Comparison of ENCODE assay signal across 16 mouse cellular contexts in genomic region chr10:81523142-81523541, GRCm38 (mm10). TPM values are rescaled to one million over a fixed set of nuclear protein-coding genes. Genes with fewer than 3 reads are reported as not detected.
DNase-seq lines count a peak whose midpoint lies in the region; ATAC-seq and TF ChIP-seq lines count a peak whose summit lies in the region.
"Had no signal": no experiment of that assay in that cellular context is flagged by ENCODE, and none has a peak within 500 bp of the region (broad histone marks: within the 10 kb centered on the region; RNA-seq: fewer than 3 reads in every experiment).

No protein-coding gene starts in this region.

- H3K4me2 ChIP-seq in embryonic facial prominence, embryonic 13.5 days = peak overlapping the region; percentile 39; the same call in 1 of the 2 replicates
- H3K4me2 ChIP-seq: forebrain, embryonic 13.5 days had no signal

- H3K9ac ChIP-seq in embryonic facial prominence, embryonic 13.5 days = peak overlapping the region; percentile 58; the same call in 1 of the 2 replicates
- H3K9ac ChIP-seq: forebrain, embryonic 13.5 days had no signal

- no peak for ATAC-seq in erythroblast, adult 5-6 weeks (replicated peaks; ENCODE audit: low FRiP score, poor library complexity, severe bottlenecking)
- ATAC-seq in embryonic facial prominence, embryonic 13.5 days (ENCODE audit: insufficient number of reproducible peaks, insufficient read depth, low FRiP score, low TSS enrichment, low read depth) = no peak
- ATAC-seq: forebrain, embryonic 13.5 days; hindbrain, embryonic 16.5 days; Patski had no signal

- no peaks in the 10 kb centered on the region for H3K36me3 ChIP-seq in erythroblast, embryonic 14.5 days (ENCODE audit: control insufficient read depth)
- 0 out of 2 replicates have a peak, but pooled peaks cover 3% of the 10 kb centered on the region for H3K36me3 ChIP-seq in embryonic facial prominence, embryonic 13.5 days
- no peaks in the 10 kb centered on the region for H3K36me3 ChIP-seq in small intestine, adult 2 months (ENCODE audit: control insufficient read depth, insufficient read depth, low read length)

- no peak for TF ChIP-seq CTCF in lung, adult 2 months (IDR thresholded peaks at IDR 0.05; ENCODE audit: insufficient read depth, low read length)
- TF ChIP-seq CTCF in small intestine, adult 2 months (IDR thresholded peaks at IDR 0.05; ENCODE audit: extremely low read depth, insufficient read length, insufficient replicate concordance, low read depth, low read length) = no peak

- H3K27ac ChIP-seq in embryonic facial prominence, embryonic 13.5 days = no peak overlapping the region
- H3K27ac ChIP-seq in small intestine, adult 2 months (ENCODE audit: insufficient read depth, low read depth, low read length) = no peak overlapping the region
- H3K27ac ChIP-seq: forebrain, embryonic 13.5 days had no signal

- H3K27me3 ChIP-seq in erythroblast, embryonic 14.5 days (ENCODE audit: control insufficient read depth) = no peaks in the 10 kb centered on the region; the same call in 1 of the 2 replicates
- H3K27me3 ChIP-seq in embryonic facial prominence, embryonic 13.5 days = peaks cover 16% of the 10 kb centered on the region
- H3K27me3 ChIP-seq in small intestine, adult 2 months (ENCODE audit: control insufficient read depth, insufficient read depth, low read length) = no peaks in the 10 kb centered on the region
- H3K27me3 ChIP-seq: Patski had no signal

- no peaks in the 10 kb centered on the region for H3K9me3 ChIP-seq in erythroblast, embryonic 14.5 days (ENCODE audit: control insufficient read depth, low read length)
- H3K9me3 ChIP-seq in embryonic facial prominence, embryonic 13.5 days = no peaks in the 10 kb centered on the region
- H3K9me3 ChIP-seq: forebrain, embryonic 13.5 days had no signal

- 77% methylated on average over 6 of the region's 6 CpGs for WGBS in lung, adult 2 months
- WGBS in embryonic facial prominence, embryonic 13.5 days = 80% methylated on average over 6 of the region's 6 CpGs
- WGBS in small intestine, adult 2 months = 84% methylated on average over 6 of the region's 6 CpGs

- H3K4me1 ChIP-seq in erythroblast, embryonic 14.5 days (ENCODE audit: control insufficient read depth) = peaks cover 57% of the 10 kb centered on the region
- H3K4me1 ChIP-seq in lung, adult 2 months (ENCODE audit: control insufficient read depth, insufficient read depth, low read length) = peaks cover 17% of the 10 kb centered on the region
- peaks cover 5% of the 10 kb centered on the region; the same call in 1 of the 2 replicates for H3K4me1 ChIP-seq in embryonic facial prominence, embryonic 13.5 days
- peaks cover 30% of the 10 kb centered on the region for H3K4me1 ChIP-seq in small intestine, adult 2 months (ENCODE audit: control insufficient read depth, insufficient read depth, insufficient read length, low read length)
- H3K4me1 ChIP-seq: forebrain, embryonic 13.5 days had no signal

- DNase-seq in lung, adult 2 months = no peak
- DNase-seq in lung, postnatal 25 days (ENCODE audit: low spot score) = no peak
- no peak for DNase-seq in ovary, postnatal 10 days (ENCODE audit: low spot score)
- DNase-seq in yolk sac, embryonic 10.5 days (ENCODE audit: low spot score) = no peak
- DNase-seq: adrenal gland, adult 8-10 months; cerebellum, adult 11 months; embryo, embryonic 11 days; kidney, postnatal 25 days; retina, postnatal 1 day had no signal

- peak overlapping the region; percentile 47 for H3K4me3 ChIP-seq in erythroblast, embryonic 14.5 days (replicated peaks)
- H3K4me3 ChIP-seq in lung, adult 2 months (replicated peaks; ENCODE audit: extremely low read depth, low read depth, low read length) = peak overlapping the region; percentile 38
- no peak overlapping the region for H3K4me3 ChIP-seq in embryonic facial prominence, embryonic 13.5 days
- H3K4me3 ChIP-seq in small intestine, adult 2 months (ENCODE audit: low read depth, low read length) = peak overlapping the region; percentile 49
- H3K4me3 ChIP-seq: forebrain, embryonic 13.5 days had no signal

- no peak for TF ChIP-seq POLR2A in lung, adult 2 months (IDR thresholded peaks at IDR 0.05; ENCODE audit: borderline replicate concordance, extremely low read depth, low read depth, low read length)
- no peak for TF ChIP-seq POLR2A in small intestine, adult 2 months (IDR thresholded peaks at IDR 0.05; ENCODE audit: low read depth, low read length)

RNA-seq across cellular contexts. Expression of gene Gna15, which starts 0.9 kb away (rescaled TPM):
- polyA plus RNA-seq in erythroblast, embryonic 14.5 days (2012) = 0.14 and 0.24 TPM in 2 replicates
- total RNA-seq in erythroblast, adult 5-6 weeks (2015; ENCODE audit: low replicate concordance) = 2.1 and 12.1 TPM in 2 replicates
- 6.3 and 14.8 TPM in 2 replicates for total RNA-seq in erythroblast, adult 5-6 weeks (2017; ENCODE audit: low replicate concordance)
- polyA plus RNA-seq in lung, adult 2 months (2012; rRNA removed) = 8.5 and 9.5 TPM in 2 replicates
- polyA plus RNA-seq in embryonic facial prominence, embryonic 13.5 days (2015; fragmentation: Nextera tagmentation; extraction: Ambion mirVana) = 2.0 and 2.1 TPM in 2 replicates
- polyA plus RNA-seq in small intestine, adult 2 months (2012; rRNA removed) = 1.5 and 3.0 TPM in 2 replicates
- polyA plus RNA-seq: Patski had no signal

RNA-seq across cellular contexts. Expression of gene Gna11, which starts 21.8 kb away (rescaled TPM):
- 1.2 and 1.5 TPM in 2 replicates for polyA plus RNA-seq in erythroblast, embryonic 14.5 days (2012)
- 1.9 and 2.1 TPM in 2 replicates for total RNA-seq in erythroblast, adult 5-6 weeks (2015; ENCODE audit: low replicate concordance)
- 5.9 and 10.9 TPM in 2 replicates for total RNA-seq in erythroblast, adult 5-6 weeks (2017; ENCODE audit: low replicate concordance)
- polyA plus RNA-seq in lung, adult 2 months (2012; rRNA removed) = 114 and 117 TPM in 2 replicates
- 84.2 and 90.1 TPM in 2 replicates for polyA plus RNA-seq in embryonic facial prominence, embryonic 13.5 days (2015; fragmentation: Nextera tagmentation; extraction: Ambion mirVana)
- 318 and 828 TPM in 2 replicates for polyA plus RNA-seq in small intestine, adult 2 months (2012; rRNA removed)

RNA-seq across cellular contexts. Expression of gene S1pr4, which starts 23.2 kb away (rescaled TPM):
- 0.04 and 0.05 TPM in 2 replicates for polyA plus RNA-seq in erythroblast, embryonic 14.5 days (2012)
- total RNA-seq in erythroblast, adult 5-6 weeks (2015; ENCODE audit: low replicate concordance) = 2.9 and 4.6 TPM in 2 replicates
- 2.1 and 6.0 TPM in 2 replicates for total RNA-seq in erythroblast, adult 5-6 weeks (2017; ENCODE audit: low replicate concordance)
- polyA plus RNA-seq in lung, adult 2 months (2012; rRNA removed) = 40.3 and 47.5 TPM in 2 replicates
- 0.25 and 0.31 TPM in 2 replicates for polyA plus RNA-seq in embryonic facial prominence, embryonic 13.5 days (2015; fragmentation: Nextera tagmentation; extraction: Ambion mirVana)
- polyA plus RNA-seq in small intestine, adult 2 months (2012; rRNA removed) = 4.0 and 5.6 TPM in 2 replicates

RNA-seq across cellular contexts. Expression of gene Ncln, which starts 26.9 kb away (rescaled TPM):
- polyA plus RNA-seq in erythroblast, embryonic 14.5 days (2012) = 6.2 and 7.9 TPM in 2 replicates
- total RNA-seq in erythroblast, adult 5-6 weeks (2015; ENCODE audit: low replicate concordance) = 8.1 and 46.4 TPM in 2 replicates
- 10.8 and 12.8 TPM in 2 replicates for total RNA-seq in erythroblast, adult 5-6 weeks (2017; ENCODE audit: low replicate concordance)
- 197 and 203 TPM in 2 replicates for polyA plus RNA-seq in lung, adult 2 months (2012; rRNA removed)
- 82.3 and 87.9 TPM in 2 replicates for polyA plus RNA-seq in embryonic facial prominence, embryonic 13.5 days (2015; fragmentation: Nextera tagmentation; extraction: Ambion mirVana)
- polyA plus RNA-seq in small intestine, adult 2 months (2012; rRNA removed) = 196 and 354 TPM in 2 replicates

RNA-seq across cellular contexts. Expression of gene Aes, which starts 36.1 kb away (rescaled TPM):
- polyA plus RNA-seq in erythroblast, embryonic 14.5 days (2012) = 152 and 158 TPM in 2 replicates
- 68.5 and 77.8 TPM in 2 replicates for total RNA-seq in erythroblast, adult 5-6 weeks (2015; ENCODE audit: low replicate concordance)
- total RNA-seq in erythroblast, adult 5-6 weeks (2017; ENCODE audit: low replicate concordance) = 31.4 and 81.9 TPM in 2 replicates
- 1,275 and 1,423 TPM in 2 replicates for polyA plus RNA-seq in lung, adult 2 months (2012; rRNA removed)
- polyA plus RNA-seq in embryonic facial prominence, embryonic 13.5 days (2015; fragmentation: Nextera tagmentation; extraction: Ambion mirVana) = 464 and 465 TPM in 2 replicates
- polyA plus RNA-seq in small intestine, adult 2 months (2012; rRNA removed) = 1,054 and 3,003 TPM in 2 replicates

Comparison
In these comparisons a context has a peak if more than half of its experiments do, and no peak if none do; other contexts are left out.
1. RNA of gene Gna11, which starts 21.8 kb away (polyA plus RNA-seq): 318 to 828 TPM in small intestine, adult 2 months, 114 to 117 TPM in lung, adult 2 months and 84.2 to 90.1 TPM in embryonic facial prominence, embryonic 13.5 days; 1.2 to 1.5 TPM in erythroblast, embryonic 14.5 days; every median in the first group is over 10 times any median in the second.